Mouse (Mus musculus) hindbrain, embryonic 10.5 days (tissue): ENCODE measurements around the gene Dhrs4. TPM values are rescaled to one million over a fixed set of nuclear protein-coding genes. Genes with fewer than 3 reads are reported as not detected.

Source experiments
- DNase-seq: peaks from one replicate; pipeline ENCODE4 v3.0.0-alpha.2; 2017; ENCODE audit warnings: low spot score
- H3K27ac ChIP-seq: fragments of 300-500 bp; sonication (generic); 2 replicates; pipeline ENCODE4 v1.5.1; 2016; ENCODE audit warnings: mild to moderate bottlenecking, moderate library complexity
- H3K27me3 ChIP-seq: fragments of 300-500 bp; sonication (generic); 2 replicates; pipeline ENCODE4 v1.6.1; 2016; ENCODE audit warnings: mild to moderate bottlenecking; ENCODE audit not compliant: poor library complexity, insufficient read depth, severe bottlenecking
- H3K36me3 ChIP-seq: fragments of 300-500 bp; sonication (generic); 2 replicates; pipeline ENCODE4 v1.6.1; 2016; ENCODE audit warnings: mild to moderate bottlenecking, moderate library complexity
- H3K4me1 ChIP-seq: fragments of 300-500 bp; sonication (generic); replicated peaks from 2 replicates; pipeline ENCODE4 v1.6.1; 2016; ENCODE audit warnings: mild to moderate bottlenecking
- H3K4me3 ChIP-seq: fragments of 300-500 bp; sonication (generic); 2 replicates; pipeline ENCODE4 v1.5.1; 2016; ENCODE audit warnings: mild to moderate bottlenecking, moderate library complexity
- H3K9me3 ChIP-seq: fragments of 300-500 bp; sonication (generic); 2 replicates; pipeline ENCODE4 v1.6.1; 2016; ENCODE audit warnings: mild to moderate bottlenecking, moderate library complexity
- WGBS: fragments of 180-500 bp; shearing (Covaris S2); methylation state at CpG from one replicate; pipeline ENCODE4 v1.1.7; 2016; 5-methylcytosine and 5-hydroxymethylcytosine counted together
- polyA plus RNA-seq: library from polyadenylated mRNA; unstranded; fragments of >200 nt; fragmentation: Nextera tagmentation; extraction: Ambion mirVana; gene quantifications from 2 replicates; pipeline ENCODE4 v1.2.1, GENCODE M21; 2016

Dhrs4 gene
- polyA plus RNA-seq, 1 experiment from 2014 or later, result 50.5 TPM

GRCm38 (mm10) chr14:55467108-55467507 lies 11.4 kb upstream of the Dhrs4 start:
- DNase-seq, result no peak

GRCm38 (mm10) chr14:55468301-55468741 lies 10.2 kb upstream of the Dhrs4 start:
- no peaks in the 10 kb centered on the region for H3K36me3 ChIP-seq
- no peak for DNase-seq
- WGBS, result 89% methylated on average over 2 of the region's 2 CpGs
- H3K27me3 ChIP-seq, result no peaks in the 10 kb centered on the region
- H3K4me1 ChIP-seq, result peaks cover 18% of the 10 kb centered on the region; the same call in 1 of the 2 replicates
- H3K9me3 ChIP-seq, result no peaks in the 10 kb centered on the region
- no peak overlapping the region for H3K4me3 ChIP-seq
- H3K27ac ChIP-seq, result no peak overlapping the region

More at GRCm38 (mm10) chr14:55467108-55467507, 11.4 kb upstream of the Dhrs4 start:
- no peak overlapping the region for H3K27ac ChIP-seq
- H3K9me3 ChIP-seq, result no peaks in the 10 kb centered on the region
- H3K27me3 ChIP-seq, result no peaks in the 10 kb centered on the region
- H3K4me3 ChIP-seq, result no peak overlapping the region
- 82% methylated on average over 7 of the region's 7 CpGs for WGBS
- H3K36me3 ChIP-seq, result no peaks in the 10 kb centered on the region
- peaks cover 18% of the 10 kb centered on the region; the same call in 1 of the 2 replicates for H3K4me1 ChIP-seq

GRCm38 (mm10) chr14:55469041-55469440 lies 9.5 kb upstream of the Dhrs4 start:
- H3K9me3 ChIP-seq, result no peaks in the 10 kb centered on the region
- H3K36me3 ChIP-seq, result no peaks in the 10 kb centered on the region
- 84% methylated on average over 2 of the region's 2 CpGs for WGBS
- no peak overlapping the region for H3K27ac ChIP-seq
- H3K4me1 ChIP-seq, result peaks cover 18% of the 10 kb centered on the region; the same call in 1 of the 2 replicates
- DNase-seq, result no peak
- no peak overlapping the region for H3K4me3 ChIP-seq
- H3K27me3 ChIP-seq, result no peaks in the 10 kb centered on the region

- H3K27me3 ChIP-seq, result no peaks in the 10 kb centered on the region
- H3K27ac ChIP-seq, result no peak overlapping the region
- no peaks in the 10 kb centered on the region for H3K36me3 ChIP-seq
- no peak for DNase-seq
- WGBS, result 81% methylated on average over 6 of the region's 6 CpGs
- H3K4me1 ChIP-seq, result peaks cover 18% of the 10 kb centered on the region; the same call in 1 of the 2 replicates
- no peak overlapping the region for H3K4me3 ChIP-seq
- no peaks in the 10 kb centered on the region for H3K9me3 ChIP-seq
Observed at GRCm38 (mm10) chr14:55469821-55470220, 8.7 kb upstream of the Dhrs4 start.

- WGBS, result 11% methylated on average over 10 of the region's 10 CpGs
Observed at GRCm38 (mm10) chr14:55470806-55471205, 7.8 kb upstream of the Dhrs4 start.

GRCm38 (mm10) chr14:55475654-55476053 lies 2.9 kb upstream of the Dhrs4 start:
- DNase-seq, result no peak
- H3K9me3 ChIP-seq, result no peaks in the 10 kb centered on the region
- peaks cover 23% of the 10 kb centered on the region; the same call in 1 of the 2 replicates for H3K4me1 ChIP-seq
- no peak overlapping the region for H3K4me3 ChIP-seq
- WGBS, result 62% methylated on average over 2 of the region's 2 CpGs
- no peaks in the 10 kb centered on the region for H3K27me3 ChIP-seq
- no peak overlapping the region for H3K27ac ChIP-seq
- H3K36me3 ChIP-seq, result no peaks in the 10 kb centered on the region

More at GRCm38 (mm10) chr14:55470806-55471205, 7.8 kb upstream of the Dhrs4 start:
- Histone ChIP-seq H3K27me3 (no peaks in the 10 kb centered on the region), H3K9me3 (no peaks in the 10 kb centered on the region), H3K4me1 (peaks cover 18% of the 10 kb centered on the region; the same call in 1 of the 2 replicates), H3K36me3 (no peaks in the 10 kb centered on the region), H3K27ac (no peak overlapping the region), H3K4me3 (no peak overlapping the region)
- DNase-seq, result no peak

- Histone ChIP-seq H3K4me3 (no peak overlapping the region), H3K4me1 (peaks cover 10% of the 10 kb centered on the region; the same call in 1 of the 2 replicates), H3K36me3 (no peaks in the 10 kb centered on the region), H3K9me3 (no peaks in the 10 kb centered on the region), H3K27me3 (no peaks in the 10 kb centered on the region), H3K27ac (no peak overlapping the region)
- WGBS, result 100% methylated on average over 1 of the region's 1 CpGs
- no peak for DNase-seq
Observed at GRCm38 (mm10) chr14:55477421-55477820, 1.1 kb upstream of the Dhrs4 start.

GRCm38 (mm10) chr14:55477829-55478228 lies 729 bp upstream of the Dhrs4 start:
- H3K36me3 ChIP-seq, result no peaks in the 10 kb centered on the region
- no peak overlapping the region for H3K27ac ChIP-seq
- 89% methylated on average over 5 of the region's 5 CpGs for WGBS
- no peaks in the 10 kb centered on the region for H3K9me3 ChIP-seq
- no peaks in the 10 kb centered on the region for H3K27me3 ChIP-seq
- peaks cover 10% of the 10 kb centered on the region; the same call in 1 of the 2 replicates for H3K4me1 ChIP-seq
- 0 out of 2 replicates have a peak overlapping the region, but pooled peaks have one; percentile 59 for H3K4me3 ChIP-seq
- DNase-seq, result no peak

GRCm38 (mm10) chr14:55479629-55480028 lies 1.1 kb downstream of the Dhrs4 start:
- 0 out of 2 replicates have a peak overlapping the region, but pooled peaks have one; percentile 59 for H3K4me3 ChIP-seq
- WGBS, result 93% methylated on average over 10 of the region's 10 CpGs
- H3K4me1 ChIP-seq, result peaks cover 10% of the 10 kb centered on the region; the same call in 1 of the 2 replicates

GRCm38 (mm10) chr14:55484430-55485085 lies 6.0 kb downstream of the Dhrs4 start:
- no peak for DNase-seq

More at GRCm38 (mm10) chr14:55479629-55480028, 1.1 kb downstream of the Dhrs4 start:
- no peaks in the 10 kb centered on the region for H3K9me3 ChIP-seq
- H3K36me3 ChIP-seq, result no peaks in the 10 kb centered on the region
- DNase-seq, result no peak
- H3K27ac ChIP-seq, result no peak overlapping the region
- no peaks in the 10 kb centered on the region for H3K27me3 ChIP-seq

GRCm38 (mm10) chr14:55486836-55487235 lies 8.3 kb downstream of the Dhrs4 start:
- 89% methylated on average over 8 of the region's 8 CpGs for WGBS
- no peak for DNase-seq

More at GRCm38 (mm10) chr14:55484430-55485085, 6.0 kb downstream of the Dhrs4 start:
- Histone ChIP-seq H3K9me3 (no peaks in the 10 kb centered on the region), H3K4me3 (no peak overlapping the region), H3K4me1 (no peaks in the 10 kb centered on the region), H3K27me3 (0 out of 2 replicates have a peak, but pooled peaks cover under 1% of the 10 kb centered on the region), H3K36me3 (peaks cover 26% of the 10 kb centered on the region), H3K27ac (no peak overlapping the region)
- 80% methylated on average over 5 of the region's 5 CpGs for WGBS

GRCm38 (mm10) chr14:55490361-55491201 lies 12.0 kb downstream of the Dhrs4 start, which contains the start of gene Carmil3:
TSS of gene Carmil3 (plus strand) at chr14:55490651.
- WGBS, result under 1% methylated on average over 68 of the region's 68 CpGs
- Histone ChIP-seq H3K4me1 (peaks cover 26% of the 10 kb centered on the region), H3K9me3 (no peaks in the 10 kb centered on the region), H3K36me3 (peaks cover 49% of the 10 kb centered on the region), H3K27ac (peak within 1 kb of the TSS; percentile 91), H3K27me3 (peaks cover 4% of the 10 kb centered on the region; the same call in 1 of the 2 replicates), H3K4me3 (peak within 1 kb of the TSS; percentile 80)
- peak; percentile 81 for DNase-seq

More at GRCm38 (mm10) chr14:55486836-55487235, 8.3 kb downstream of the Dhrs4 start:
- no peak overlapping the region for H3K27ac ChIP-seq
- H3K9me3 ChIP-seq, result no peaks in the 10 kb centered on the region
- H3K27me3 ChIP-seq, result peaks cover 4% of the 10 kb centered on the region; the same call in 1 of the 2 replicates
- H3K4me1 ChIP-seq, result peaks cover 16% of the 10 kb centered on the region
- H3K36me3 ChIP-seq, result peaks cover 26% of the 10 kb centered on the region
- H3K4me3 ChIP-seq, result no peak overlapping the region
